Mouse (Mus musculus) CH12.LX (cell line): ENCODE data around the gene Tdrd12.

Source experiments
- CHD1 ChIP-seq: IDR thresholded peaks from 2 replicates; pipeline ENCODE4 v1.6.1; 2012; ENCODE audit warnings: low read depth, low read length, improper control_type of control experiment, inconsistent platforms
- EP300 ChIP-seq: IDR thresholded peaks from 2 replicates; pipeline ENCODE4 v1.6.1; 2011; ENCODE audit warnings: low read length, improper control_type of control experiment
- GABPA ChIP-seq: IDR thresholded peaks from 2 replicates; pipeline ENCODE4 v1.6.1; 2012; ENCODE audit warnings: low read depth, low read length, improper control_type of control experiment, inconsistent platforms; ENCODE audit not compliant: insufficient replicate concordance
- HCFC1 ChIP-seq: IDR thresholded peaks from 2 replicates; pipeline ENCODE4 v1.6.1; 2012; ENCODE audit warnings: low read depth, mild to moderate bottlenecking, inconsistent platforms, low read length, improper control_type of control experiment
- NRF1 ChIP-seq: IDR thresholded peaks from 2 replicates; pipeline ENCODE4 v1.6.1; 2014; ENCODE audit warnings: low read depth, mild to moderate bottlenecking, inconsistent platforms, low read length, improper control_type of control experiment, moderate library complexity
- POLR2A ChIP-seq: IDR thresholded peaks from 2 replicates; pipeline ENCODE4 v1.6.1; 2011; ENCODE audit warnings: low read depth, mild to moderate bottlenecking, improper control_type of control experiment, low read length
- POLR2AphosphoS2 ChIP-seq: IDR thresholded peaks from 2 replicates; pipeline ENCODE4 v1.6.1; 2011; ENCODE audit warnings: low read depth, low read length, improper control_type of control experiment
- USF1 ChIP-seq: IDR thresholded peaks from 2 replicates; pipeline ENCODE4 v1.6.1; 2014; ENCODE audit warnings: low read depth, mild to moderate bottlenecking, inconsistent platforms, low read length, improper control_type of control experiment
- USF2 ChIP-seq: conservative IDR thresholded peaks from 2 replicates; pipeline ENCODE4 v1.6.1; 2011; ENCODE audit warnings: low read depth, low read length, improper control_type of control experiment
- ZKSCAN1 ChIP-seq: IDR thresholded peaks from 2 replicates; pipeline ENCODE4 v1.6.1; 2012; ENCODE audit warnings: low read depth, inconsistent platforms, low read length, improper control_type of control experiment, borderline replicate concordance

DNA sequence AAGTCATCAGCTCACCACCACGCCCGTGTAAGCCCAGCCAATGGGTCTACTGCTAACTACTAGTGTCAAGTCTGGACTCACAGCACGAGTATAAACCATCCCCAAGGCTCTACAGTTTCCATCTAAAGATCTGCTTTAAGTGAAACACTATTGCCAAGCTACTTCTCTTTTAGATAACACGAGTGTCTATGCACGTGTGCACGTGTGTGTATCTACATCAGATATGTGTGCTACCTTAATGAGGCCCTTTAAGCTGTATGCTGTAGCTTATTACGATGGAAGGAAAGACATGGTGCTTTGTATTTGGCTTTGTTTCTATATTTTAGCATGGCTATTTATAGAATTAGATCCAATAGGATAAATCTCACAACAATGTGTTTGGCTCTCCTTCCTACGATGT is 51.0 kb downstream of the Tdrd12 start:
- no peak for TF ChIP-seq POLR2A
- no peak for TF ChIP-seq USF1
- no peak for TF ChIP-seq CHD1
- TF ChIP-seq ZKSCAN1, result no peak
- no peak for TF ChIP-seq GABPA
- TF ChIP-seq USF2, result no peak
- no peak for TF ChIP-seq NRF1
- TF ChIP-seq EP300, result no peak
- no peak for TF ChIP-seq POLR2AphosphoS2
- TF ChIP-seq HCFC1, result no peak
